In the genomic region with DNA sequence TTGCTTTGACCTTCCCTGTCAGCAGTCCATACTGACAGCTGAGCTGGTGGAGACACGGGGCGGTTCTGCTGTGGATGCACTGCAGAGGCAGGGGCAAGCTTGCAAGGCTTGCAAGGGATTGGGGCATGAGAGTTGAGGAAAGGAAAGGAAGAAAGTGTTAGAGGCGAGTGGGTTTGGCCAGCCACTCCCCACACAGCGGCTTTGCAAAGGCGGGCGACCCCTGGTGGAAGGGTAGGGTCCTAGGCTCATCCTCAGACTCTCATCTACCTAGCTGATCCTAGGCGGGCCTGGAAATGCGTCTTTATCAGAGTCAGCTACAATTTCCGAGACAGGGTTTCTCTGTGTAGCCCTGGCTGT, we compare ENCODE assay signal across 8 mouse cellular contexts. TPM values are rescaled to one million over a fixed set of nuclear protein-coding genes. Genes with fewer than 3 reads are reported as not detected.
A peak's percentile ranks its signal among the peaks of the same experiment; 100 is the strongest.
DNase-seq lines count a peak whose midpoint lies in the region; ATAC-seq and TF ChIP-seq lines count a peak whose summit lies in the region.

No protein-coding gene starts in this region.

- H3K9me3 ChIP-seq in intestine, postnatal 0 days (ENCODE audit: control insufficient read depth), result no peaks in the 10 kb centered on the region
- H3K9me3 ChIP-seq in lung, postnatal 0 days (ENCODE audit: low read length), result no peaks in the 10 kb centered on the region

- TF ChIP-seq CTCF in intestine, postnatal 0 days (IDR thresholded peaks at IDR 0.05; ENCODE audit: low read depth), result peak; percentile 88
- TF ChIP-seq CTCF in lung, postnatal 0 days (IDR thresholded peaks at IDR 0.05), result peak; percentile 87

- ATAC-seq in intestine, postnatal 0 days, result no peak
- ATAC-seq in lung, postnatal 0 days, result peak; percentile 29

- H3K9ac ChIP-seq in intestine, postnatal 0 days (ENCODE audit: low read depth, low read length), result no peak overlapping the region
- H3K9ac ChIP-seq in lung, postnatal 0 days (replicated peaks; ENCODE audit: low read depth), result no peak overlapping the region

- 5% methylated on average over 9 of the region's 9 CpGs for WGBS in intestine, postnatal 0 days
- whole genome bisulfite sequencing in lung, postnatal 0 days, result 5% methylated on average over 9 of the region's 9 CpGs

- peaks cover 38% of the 10 kb centered on the region for H3K4me1 ChIP-seq in brown adipose tissue, adult 24 weeks (ENCODE audit: control insufficient read depth, insufficient read depth, insufficient read length, low read length)
- no peaks in the 10 kb centered on the region for H3K4me1 ChIP-seq in intestine, postnatal 0 days (replicated peaks; ENCODE audit: control insufficient read depth, insufficient read depth, low read length)
- H3K4me1 ChIP-seq in lung, postnatal 0 days (ENCODE audit: insufficient read depth, low read depth, low read length), result peaks cover 33% of the 10 kb centered on the region; the same call in 1 of the 2 replicates

- H3K36me3 ChIP-seq in intestine, postnatal 0 days (ENCODE audit: control insufficient read depth, insufficient read depth), result no peaks in the 10 kb centered on the region
- H3K36me3 ChIP-seq in lung, postnatal 0 days (ENCODE audit: insufficient read depth, low read length), result no peaks in the 10 kb centered on the region

- no peak for TF ChIP-seq EP300 in lung, postnatal 0 days (IDR thresholded peaks at IDR 0.05)

- H3K27me3 ChIP-seq in intestine, postnatal 0 days (replicated peaks; ENCODE audit: control insufficient read depth, insufficient read depth, low read length), result 0 out of 2 replicates have a peak, but pooled peaks cover 6% of the 10 kb centered on the region
- H3K27me3 ChIP-seq in lung, postnatal 0 days (replicated peaks; ENCODE audit: insufficient read depth, low read length), result no peaks in the 10 kb centered on the region

- peak; percentile 64 to 83 for DNase-seq in right cerebral cortex, postnatal 10 days (ENCODE audit: low spot score in 2 of 2)
- no peak for DNase-seq in right cerebral cortex, adult 18-20 months
- DNase-seq in heart, adult 18-20 months, result peak; percentile 86 to 91
- DNase-seq in lung, postnatal 0 days (ENCODE audit: low spot score), result peak; percentile 90
- DNase-seq in retina, postnatal 1 day, result peak; percentile 73
- DNase-seq in urinary bladder, postnatal 36 days (ENCODE audit: low spot score in 2 of 2), result peak; percentile 75 to 80

- H3K4me3 ChIP-seq in brown adipose tissue, adult 24 weeks (ENCODE audit: insufficient read depth, low read depth, low read length), result peak overlapping the region; percentile 43
- H3K4me3 ChIP-seq in intestine, postnatal 0 days (ENCODE audit: low read depth, low read length), result peak overlapping the region; percentile 3; the same call in 1 of the 2 replicates
- no peak overlapping the region for H3K4me3 ChIP-seq in lung, postnatal 0 days (ENCODE audit: low read depth, low read length)

- peak overlapping the region; percentile 69 for H3K27ac ChIP-seq in brown adipose tissue, adult 24 weeks (replicated peaks; ENCODE audit: low read depth, low read length)
- no peak overlapping the region for H3K27ac ChIP-seq in intestine, postnatal 0 days (ENCODE audit: low read depth, low read length)
- H3K27ac ChIP-seq in lung, postnatal 0 days (ENCODE audit: low read length), result no peak overlapping the region

- peak overlapping the region; percentile 51 for H3K4me2 ChIP-seq in intestine, postnatal 0 days (replicated peaks; ENCODE audit: low read depth)
- H3K4me2 ChIP-seq in lung, postnatal 0 days (replicated peaks; ENCODE audit: low read depth, low read length), result peak overlapping the region; percentile 40

RNA-seq across cellular contexts. Expression of a gene that starts 4.4 kb away (rescaled TPM):
- polyA plus RNA-seq in brown adipose tissue, adult 24 weeks (2012; ENCODE audit: insufficient read depth, insufficient read length, missing spikeins), result 70.5 and 79.9 TPM in 2 replicates
- total RNA-seq in heart, adult 18-20 months (2021), result 10 to 100 TPM; 57.9 to 69.7 TPM
- 23.1 and 24.3 TPM in 2 replicates for polyA plus RNA-seq in intestine, postnatal 0 days (2015; fragmentation: Nextera tagmentation; extraction: Ambion mirVana)
- polyA plus RNA-seq in lung, postnatal 0 days (2015; fragmentation: Nextera tagmentation; extraction: Ambion mirVana), result 69.5 and 75.7 TPM in 2 replicates

RNA-seq across cellular contexts. Expression of a gene that starts 15.0 kb away (rescaled TPM):
- 6.1 and 6.6 TPM in 2 replicates for polyA plus RNA-seq in brown adipose tissue, adult 24 weeks (2012; ENCODE audit: insufficient read depth, insufficient read length, missing spikeins)
- total RNA-seq in heart, adult 18-20 months (2021), result 10 to 100 TPM; 21.8 to 23.3 TPM
- 2.7 and 3.5 TPM in 2 replicates for polyA plus RNA-seq in intestine, postnatal 0 days (2015; fragmentation: Nextera tagmentation; extraction: Ambion mirVana)
- 18.7 and 25.5 TPM in 2 replicates for polyA plus RNA-seq in lung, postnatal 0 days (2015; fragmentation: Nextera tagmentation; extraction: Ambion mirVana)

RNA-seq across cellular contexts. Expression of a gene that starts 51.6 kb away (rescaled TPM):
- polyA plus RNA-seq in brown adipose tissue, adult 24 weeks (2012; ENCODE audit: insufficient read depth, insufficient read length, missing spikeins), result 0.63 and 2.0 TPM in 2 replicates
- 1 to 10 TPM; 1.3 to 1.8 TPM for total RNA-seq in heart, adult 18-20 months (2021)
- polyA plus RNA-seq in intestine, postnatal 0 days (2015; fragmentation: Nextera tagmentation; extraction: Ambion mirVana), result 0.40 and 0.42 TPM in 2 replicates
- 2.1 and 2.9 TPM in 2 replicates for polyA plus RNA-seq in lung, postnatal 0 days (2015; fragmentation: Nextera tagmentation; extraction: Ambion mirVana)
